Mouse (Mus musculus): ENCODE results near the gene Sem1.
"Not testable (repeated sequence)": the region's sequence is repeated elsewhere in the genome, so short reads cannot be mapped to it uniquely, and the experiment has no call there.

Sem1 gene

DNA sequence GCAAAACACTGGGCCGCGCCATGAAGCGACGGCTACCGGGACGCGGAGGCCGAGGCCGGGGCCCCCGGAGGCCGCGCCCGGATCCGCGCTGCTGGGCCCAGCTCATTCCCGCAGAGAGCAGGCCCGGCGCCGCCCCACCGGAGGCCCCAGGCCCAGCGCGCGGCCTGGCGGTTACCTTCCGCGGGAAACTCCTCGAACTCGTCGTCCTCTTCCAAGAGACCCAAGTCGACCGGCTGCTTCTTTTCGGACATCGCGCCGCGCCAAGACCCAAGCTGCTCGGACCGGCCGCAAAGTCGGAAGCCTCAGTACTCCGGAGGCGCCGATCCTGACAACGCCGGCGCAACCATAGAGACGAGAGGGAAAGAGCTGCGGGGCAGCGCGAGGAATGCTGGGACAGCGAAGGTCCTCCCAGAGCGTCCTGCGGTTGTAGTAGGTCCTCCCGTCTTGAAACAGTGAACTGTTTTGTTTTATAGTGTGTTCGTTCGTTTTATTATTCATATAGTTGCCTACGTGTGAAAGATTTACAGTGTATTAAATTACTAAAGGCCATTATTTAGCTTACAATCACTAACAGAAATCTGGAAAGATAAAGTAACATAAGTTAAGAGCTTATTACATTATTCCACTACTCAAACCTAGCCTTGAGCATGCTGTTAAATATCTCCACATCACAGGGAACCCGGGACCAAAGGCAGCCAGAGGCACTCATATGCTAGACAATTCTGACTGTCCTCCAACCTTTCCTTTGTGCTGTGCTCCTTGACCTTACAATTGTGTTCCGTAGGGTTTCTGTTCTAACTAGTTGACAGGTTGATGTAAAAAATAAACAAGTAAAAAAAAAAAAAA lies at the start of gene Sem1:
Sem1 (minus strand) TSS at position 360 of the 846 bp plus-strand sequence.
- DNase-seq: peak; percentile 91

DNA sequence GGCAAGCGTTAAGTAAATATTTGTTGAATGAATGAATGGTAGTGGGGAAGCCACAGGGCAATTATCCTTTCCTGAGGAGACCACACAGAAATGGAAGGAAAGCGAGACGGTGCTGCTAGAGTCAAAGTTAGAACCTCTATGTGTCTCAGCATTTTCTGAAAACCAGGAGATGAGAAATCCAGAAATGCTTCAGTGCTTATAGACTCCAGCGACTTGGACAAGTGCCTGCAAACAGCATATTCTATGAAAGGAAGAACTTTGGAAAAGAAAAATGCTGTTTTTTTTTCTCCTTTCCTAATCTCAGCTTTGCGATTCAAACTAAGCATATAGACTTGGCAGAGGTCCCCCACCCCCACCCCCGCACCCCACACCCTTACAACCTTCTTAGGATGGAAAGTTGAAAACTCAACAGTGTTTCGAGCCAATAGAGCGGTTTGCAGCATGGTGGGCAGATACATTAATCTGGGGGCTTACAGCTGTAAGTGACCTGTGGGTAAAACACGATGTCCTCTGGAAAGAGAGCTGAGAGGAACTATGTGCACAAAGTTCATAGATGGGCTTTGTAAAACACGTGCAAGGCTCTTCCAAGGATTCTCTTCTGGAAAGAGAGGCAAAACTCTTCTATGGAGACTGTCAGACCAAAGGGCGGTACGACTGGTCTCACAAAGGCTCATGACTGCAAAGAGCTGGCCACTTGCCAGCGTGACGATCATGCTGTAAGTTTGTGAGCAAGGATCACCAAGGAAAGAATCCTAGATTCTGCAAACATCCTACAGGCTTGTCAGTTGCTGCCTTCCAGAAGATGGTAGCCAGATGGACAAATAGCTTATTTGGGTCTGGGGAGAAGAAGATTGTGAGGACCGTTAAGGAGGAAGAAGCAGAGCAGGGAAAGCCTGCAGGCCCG lies 44.6 kb upstream of the Sem1 start:
- no peak for DNase-seq

DNA sequence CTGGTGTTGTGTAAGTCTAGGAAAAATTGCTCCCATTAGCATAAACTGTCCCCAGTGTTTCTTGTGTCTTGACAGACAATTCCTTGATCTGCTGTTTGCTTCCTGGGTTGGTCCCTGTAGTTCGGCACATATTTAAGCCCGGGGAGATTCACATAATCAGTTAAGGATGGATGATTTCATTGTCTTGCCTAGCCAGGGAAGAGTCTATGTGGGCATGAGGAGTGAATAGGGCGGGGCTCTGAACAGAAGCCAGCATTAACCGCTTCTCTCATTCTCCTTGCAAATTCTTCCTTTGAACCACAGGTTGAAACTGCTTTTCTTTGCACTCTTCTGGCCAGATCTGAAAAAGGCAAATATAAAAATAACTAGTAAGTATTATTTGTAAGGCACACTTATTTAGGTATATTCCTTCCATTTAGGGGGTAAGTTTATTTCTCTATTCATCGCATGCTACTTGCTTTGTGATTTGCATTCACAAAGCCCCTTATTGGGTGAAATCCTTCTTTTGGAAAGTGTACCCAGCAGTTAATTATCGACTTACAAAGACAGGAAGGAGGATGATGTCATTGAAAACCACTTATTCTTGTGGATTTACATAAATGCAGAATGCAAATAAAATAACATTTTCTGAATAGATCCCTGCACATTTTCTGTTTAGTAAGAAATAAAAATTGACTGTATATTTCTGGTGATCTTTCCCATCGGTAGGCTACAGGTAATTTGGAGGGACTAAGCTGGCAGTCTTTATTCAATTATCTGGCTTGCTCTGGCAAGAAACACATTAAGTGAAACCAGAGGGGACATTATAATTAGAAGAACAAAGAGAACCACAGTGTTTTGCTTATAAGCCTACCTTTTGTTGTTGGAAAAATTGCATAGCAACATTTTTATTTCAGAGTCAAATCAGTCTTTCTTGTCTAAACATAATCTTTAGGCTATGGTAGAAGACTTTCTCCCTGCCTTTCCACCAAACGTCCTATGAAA lies 25.4 kb upstream of the Sem1 start:
- no peak for DNase-seq

DNA sequence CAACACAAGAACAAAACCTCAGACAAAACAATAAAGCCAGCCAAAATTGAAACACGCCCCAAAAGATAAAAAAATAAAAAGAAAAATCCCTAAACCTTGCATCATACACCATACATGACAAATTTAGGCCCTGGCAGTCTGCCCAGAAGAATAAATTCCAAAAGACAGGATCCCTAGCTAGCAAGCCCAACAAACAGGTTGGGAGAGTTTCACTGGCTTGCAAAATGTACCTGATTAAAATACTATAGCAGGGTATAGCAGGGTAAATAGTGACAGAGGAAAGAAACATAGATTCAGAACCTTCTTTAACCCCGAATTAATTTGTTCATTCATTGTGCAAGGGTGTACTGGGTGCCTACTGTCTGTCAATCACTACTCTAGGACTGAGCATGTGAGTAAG lies 7.8 kb upstream of the Sem1 start:
- no peak for DNase-seq

DNA sequence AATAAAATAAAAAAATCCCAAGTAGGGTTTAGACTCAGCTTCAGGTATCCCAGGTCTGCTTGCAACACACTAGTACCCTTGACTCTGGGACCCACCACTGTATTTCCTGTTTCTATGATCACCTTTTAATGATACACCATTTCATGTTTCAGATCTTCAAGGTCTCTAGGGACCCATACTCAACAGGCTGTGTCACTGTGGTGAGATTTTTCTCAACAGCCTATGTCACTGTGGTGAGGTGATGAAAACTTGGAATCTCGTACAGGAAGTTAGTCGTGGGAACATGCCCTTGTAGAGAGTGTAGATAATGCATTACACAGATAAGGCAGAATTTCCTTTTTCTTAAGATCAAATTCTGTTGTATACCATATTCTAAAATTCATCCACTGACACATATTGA lies 3.4 kb upstream of the Sem1 start:
- no peak for DNase-seq

DNA sequence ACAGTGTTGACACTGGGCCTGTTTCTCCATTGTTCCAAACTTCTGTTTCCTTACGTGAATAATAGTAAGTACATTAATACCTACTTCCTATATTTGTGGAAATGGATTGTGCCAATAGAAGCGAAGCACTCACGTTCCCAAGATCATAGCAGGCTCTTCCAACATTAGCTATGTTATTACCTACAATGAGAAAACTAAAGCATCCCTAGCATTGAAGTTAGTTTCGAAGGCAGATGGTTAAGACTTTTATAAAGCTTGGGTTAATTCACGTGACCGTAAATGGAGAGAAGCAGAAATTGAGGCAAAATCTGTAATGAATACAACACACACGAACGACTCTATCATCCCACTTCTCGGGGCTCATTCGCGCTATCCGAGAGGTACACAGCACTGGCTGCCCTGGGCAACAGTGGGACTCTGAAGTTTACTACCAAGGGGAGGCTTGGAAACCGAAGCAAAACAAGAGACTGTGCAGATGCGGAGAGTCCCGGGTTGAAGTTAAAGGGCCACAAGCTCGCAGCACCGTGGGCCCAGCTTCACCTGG lies 650 bp downstream of the Sem1 start:
- DNase-seq: no peak

DNA sequence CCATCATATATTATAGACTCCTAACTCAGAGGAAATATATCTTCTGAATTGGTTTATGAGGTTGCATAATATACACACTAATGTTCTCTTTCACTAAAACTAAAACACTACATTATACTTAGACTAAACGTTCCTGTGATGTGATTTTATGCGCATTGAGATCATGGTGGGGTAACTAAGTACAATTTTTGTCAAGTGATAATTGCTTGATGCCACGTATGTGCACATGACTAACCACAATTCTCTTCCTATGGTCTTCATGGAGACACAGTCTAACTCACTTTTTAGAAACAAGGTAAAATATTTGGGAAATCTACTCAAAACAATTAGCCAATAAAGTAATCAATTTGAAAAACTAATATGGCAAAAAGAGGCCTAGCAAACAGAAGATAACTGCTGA lies 1.2 kb downstream of the Sem1 start:
- no peak for DNase-seq

DNA sequence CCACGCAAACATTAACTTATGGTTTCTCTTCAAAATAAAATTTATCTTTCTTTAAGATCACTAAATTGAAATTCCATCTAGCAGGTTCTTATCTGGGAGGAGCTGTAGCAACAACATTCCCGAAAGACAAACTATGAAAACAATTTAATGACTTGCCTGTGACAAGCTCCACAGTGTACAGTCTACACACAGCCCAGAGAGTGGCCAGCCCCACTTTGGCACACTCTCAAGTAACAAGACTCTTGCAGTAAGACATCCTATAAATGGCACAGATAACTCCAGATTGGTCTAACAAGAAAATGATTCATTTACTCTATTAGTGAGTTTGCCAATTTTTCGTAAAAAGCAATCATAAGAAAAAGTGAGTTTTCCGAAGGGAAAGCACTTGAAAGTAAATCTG lies 2.7 kb downstream of the Sem1 start:
- DNase-seq: no peak

DNA sequence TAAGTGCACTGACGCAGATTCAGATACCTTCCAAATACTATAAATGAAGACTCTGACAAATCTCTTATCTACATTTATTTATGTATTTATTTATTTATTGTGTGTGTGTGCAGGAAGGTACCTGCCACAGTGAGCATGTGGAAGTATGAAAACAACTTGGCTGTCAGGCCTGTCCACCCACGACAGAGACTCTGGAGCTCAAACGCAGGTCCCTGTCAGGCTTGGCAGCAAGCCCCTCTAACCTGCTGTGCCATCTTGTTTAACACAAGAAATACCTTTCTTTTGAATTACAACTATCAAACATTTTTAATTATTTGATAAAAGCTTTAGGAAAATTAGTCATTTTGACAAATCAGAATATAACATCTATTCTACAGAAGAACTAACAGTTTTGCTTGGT lies 10.0 kb downstream of the Sem1 start:
- no peak for DNase-seq

DNA sequence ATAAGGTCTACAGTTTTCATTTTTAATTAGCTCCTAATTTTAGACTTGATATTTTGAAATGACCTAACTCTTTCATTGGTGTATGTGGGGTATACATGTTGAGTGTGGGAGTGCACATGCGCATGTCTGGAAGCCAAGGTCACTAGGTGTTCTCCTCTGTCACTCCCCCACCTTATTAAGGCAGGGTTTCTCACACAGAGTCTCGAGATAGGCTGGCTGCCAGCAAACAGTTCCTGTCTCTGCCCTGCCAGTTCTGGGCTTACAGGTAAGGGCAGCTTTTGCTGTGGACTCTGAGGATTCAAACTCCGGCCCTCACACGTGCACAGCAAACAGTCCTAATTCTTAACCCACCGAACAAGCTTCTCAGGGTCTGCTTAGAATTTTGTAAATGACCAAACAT lies 14.8 kb downstream of the Sem1 start:
- no peak for DNase-seq

DNA sequence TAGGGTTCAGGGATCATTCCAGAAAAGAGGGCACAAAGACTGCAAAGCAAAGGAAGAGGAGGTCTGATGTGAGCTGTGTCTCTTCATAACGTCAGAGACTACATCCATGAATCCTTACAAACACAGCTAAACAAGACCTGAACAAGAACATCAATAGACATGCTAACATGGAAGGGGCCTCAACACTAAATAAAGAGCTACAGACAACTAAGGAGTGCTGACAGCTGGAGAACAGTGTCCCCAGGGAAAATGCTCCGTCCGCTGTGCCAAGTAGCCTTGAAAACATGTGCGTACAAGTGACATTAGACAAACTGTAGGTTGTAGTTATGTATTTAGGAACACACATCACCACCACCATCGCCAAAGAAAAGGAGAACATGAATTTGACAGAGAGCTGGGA lies 15.7 kb downstream of the Sem1 start:
- no peak for DNase-seq

DNA sequence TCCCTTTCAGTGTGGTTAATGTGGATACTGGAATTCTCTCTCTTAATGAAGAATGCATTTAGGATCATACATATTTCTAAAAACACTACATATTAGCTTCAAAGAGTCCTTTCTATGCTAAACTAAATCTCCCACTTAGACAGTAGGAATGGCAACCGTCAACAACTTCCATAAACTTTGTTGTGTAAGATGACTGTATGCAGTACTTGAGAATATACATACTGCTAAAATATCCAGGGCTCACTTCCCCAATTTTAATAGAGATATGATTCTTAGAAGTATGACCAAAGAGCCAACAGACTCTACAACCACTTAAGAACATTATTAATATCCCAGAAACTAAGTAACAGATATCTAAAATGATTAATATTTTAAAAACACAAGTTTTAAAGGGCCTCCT lies 20.8 kb downstream of the Sem1 start:
- no peak for DNase-seq

DNA sequence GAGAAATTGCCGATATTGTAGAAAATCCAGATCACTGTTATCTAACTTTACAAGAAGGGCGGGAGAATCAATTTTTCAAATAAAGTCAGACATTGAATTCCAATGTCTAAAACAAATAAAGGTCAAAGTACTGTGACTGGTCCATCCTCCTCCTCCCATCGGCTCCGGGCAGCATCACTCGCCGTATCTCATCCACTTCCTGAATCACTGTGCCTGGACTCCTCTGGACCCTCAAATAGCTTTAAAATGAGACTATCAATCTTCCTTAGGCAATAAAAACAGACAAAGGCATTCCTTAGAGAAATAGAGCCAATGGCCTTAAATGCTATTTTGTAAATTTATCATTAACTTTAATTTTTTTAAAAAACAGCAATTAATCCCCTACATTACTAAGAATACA lies 26.5 kb downstream of the Sem1 start:
- no peak for DNase-seq

DNA sequence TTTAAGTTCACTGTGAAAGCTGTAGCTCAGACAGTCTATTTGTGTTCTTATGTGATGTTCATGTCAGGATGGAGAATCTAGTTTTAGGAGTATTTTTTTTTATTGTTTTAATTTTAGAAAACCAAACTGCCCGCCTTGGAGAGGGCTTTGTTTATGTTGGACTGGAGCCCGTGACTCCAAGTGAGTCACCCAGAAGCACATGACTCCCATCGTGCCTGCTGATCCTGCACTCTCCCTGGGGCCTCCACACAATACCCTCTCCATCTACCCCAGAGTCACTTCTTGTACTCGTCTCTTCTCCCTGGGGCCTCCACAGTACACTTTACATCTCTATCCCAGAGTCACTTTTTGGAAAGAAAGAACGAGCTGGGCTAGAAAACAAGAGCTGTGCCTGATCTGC lies 30.5 kb downstream of the Sem1 start:
- DNase-seq: no peak

DNA sequence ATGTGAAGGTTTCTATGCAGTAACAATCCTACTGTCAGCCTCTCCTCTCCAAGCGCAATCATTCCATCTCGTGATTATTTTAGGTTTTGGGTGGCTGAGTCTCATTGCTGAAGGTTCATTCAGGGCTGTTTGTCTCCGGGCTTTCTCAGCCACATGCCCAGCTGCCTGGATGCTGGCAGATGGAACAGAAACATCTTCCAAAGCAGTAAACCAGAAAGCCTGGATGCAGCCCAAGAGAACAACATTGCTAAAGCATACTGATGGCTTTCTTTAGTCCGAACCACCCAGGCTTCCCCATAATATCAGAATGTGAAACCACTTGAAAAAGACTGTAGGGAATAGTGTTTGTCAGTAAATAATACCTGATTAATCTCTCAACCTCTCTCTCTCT lies 34.2 kb downstream of the Sem1 start:
- no peak for DNase-seq

DNA sequence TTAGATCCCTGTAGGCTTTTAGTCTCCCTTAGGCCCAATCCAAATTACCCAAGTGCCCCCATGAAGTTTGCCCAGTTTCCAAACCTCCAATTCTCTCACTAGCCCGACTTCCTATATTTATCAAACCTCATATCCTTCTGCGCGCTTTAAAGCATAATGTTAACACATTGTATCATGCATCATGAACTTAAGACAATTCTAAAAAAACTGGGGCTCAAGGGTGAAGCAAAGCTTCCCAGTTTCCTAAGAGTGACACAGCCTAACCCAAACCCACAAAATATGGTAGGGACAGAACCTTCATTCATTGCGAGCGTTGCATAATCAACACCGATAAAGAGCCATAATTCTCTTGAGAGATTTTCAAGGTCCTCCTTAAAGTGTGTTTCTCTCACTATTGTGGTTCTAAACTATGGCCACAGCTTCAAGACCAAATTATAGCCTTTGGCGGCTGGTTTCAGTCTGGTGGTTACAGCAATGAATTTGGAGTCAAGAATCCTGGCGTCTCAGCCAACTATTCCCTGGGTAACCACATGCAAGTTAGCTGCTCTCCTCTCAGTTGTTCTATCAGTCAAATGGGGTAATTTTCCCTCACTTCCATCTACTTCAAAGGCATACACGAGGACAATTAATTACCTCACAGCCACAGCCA lies 34.7 kb downstream of the Sem1 start:
- DNase-seq: no peak

DNA sequence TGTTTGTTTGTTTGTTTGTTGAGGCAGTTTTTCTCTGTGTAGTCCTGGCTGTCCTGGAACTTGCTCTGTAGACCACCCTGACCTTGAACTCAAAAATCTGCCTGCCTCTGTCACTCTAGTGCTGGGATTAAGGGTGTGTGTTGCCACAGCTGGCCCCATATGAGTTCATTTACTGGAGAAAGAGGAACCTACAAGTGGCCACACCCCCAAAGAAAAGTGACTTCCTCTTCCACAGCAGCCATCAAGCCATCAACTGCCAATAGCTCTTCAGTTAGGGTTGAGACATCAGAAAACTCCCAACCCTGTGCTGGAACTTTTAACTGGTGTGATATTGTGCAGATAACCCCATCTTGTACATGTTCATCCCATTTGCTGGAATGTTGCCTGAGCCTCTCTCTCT lies 36.3 kb downstream of the Sem1 start:
- no peak for DNase-seq

DNA sequence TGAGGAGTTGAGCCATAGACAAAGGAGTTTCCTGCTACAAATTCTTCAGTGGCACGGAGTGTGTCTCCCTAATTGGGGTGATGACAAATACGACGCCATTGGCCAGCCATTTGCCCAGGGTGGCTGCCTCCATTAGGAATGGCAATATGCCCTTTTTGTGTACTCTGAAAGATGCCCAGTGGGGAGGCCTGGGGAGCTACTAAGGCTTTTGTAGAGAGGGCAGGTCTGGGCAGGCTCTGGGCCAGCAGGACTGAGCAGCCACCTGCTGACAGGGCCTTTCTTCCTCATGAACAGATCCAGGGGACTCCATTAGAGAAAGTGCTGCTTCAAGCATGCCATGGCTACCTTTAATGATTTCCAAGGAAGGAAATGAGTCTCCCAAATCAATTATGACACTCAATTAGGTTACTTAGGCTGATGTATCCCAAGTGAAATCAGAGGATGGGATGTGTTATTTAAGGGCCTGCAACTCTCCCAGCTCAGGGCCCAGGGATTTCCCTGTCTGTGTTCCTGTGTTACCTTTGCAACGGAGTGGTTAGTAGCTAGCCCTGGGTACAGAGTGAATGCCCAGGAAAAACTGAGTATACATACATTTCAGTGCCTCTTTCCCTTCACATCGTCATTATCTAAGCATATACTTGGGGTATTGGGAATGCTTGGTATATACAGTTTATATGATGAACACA lies 41.5 kb downstream of the Sem1 start:
- no peak for DNase-seq

DNA sequence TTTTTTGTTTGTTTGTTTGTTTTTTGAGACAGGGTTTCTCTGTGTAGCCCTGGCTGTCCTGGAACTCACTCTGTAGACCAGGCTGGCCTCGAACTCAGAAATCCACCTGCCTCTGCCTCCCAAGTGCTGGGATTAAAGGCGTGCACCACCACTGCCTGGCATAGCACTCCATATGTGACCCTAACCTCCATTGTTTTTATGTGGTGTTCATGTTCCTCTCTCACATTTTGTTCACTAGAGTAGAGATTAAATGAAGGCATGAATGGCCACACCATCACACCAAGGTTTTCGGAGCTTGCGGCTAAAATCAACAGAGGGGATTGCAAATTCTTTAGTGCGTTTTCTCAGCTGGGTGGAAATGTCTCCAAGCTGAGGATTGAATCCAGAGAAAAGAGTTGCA lies 42.1 kb downstream of the Sem1 start:
- not testable (repeated sequence) for DNase-seq
